Comparison of ENCODE assay signal across 10 mouse cellular contexts in the genomic region with DNA sequence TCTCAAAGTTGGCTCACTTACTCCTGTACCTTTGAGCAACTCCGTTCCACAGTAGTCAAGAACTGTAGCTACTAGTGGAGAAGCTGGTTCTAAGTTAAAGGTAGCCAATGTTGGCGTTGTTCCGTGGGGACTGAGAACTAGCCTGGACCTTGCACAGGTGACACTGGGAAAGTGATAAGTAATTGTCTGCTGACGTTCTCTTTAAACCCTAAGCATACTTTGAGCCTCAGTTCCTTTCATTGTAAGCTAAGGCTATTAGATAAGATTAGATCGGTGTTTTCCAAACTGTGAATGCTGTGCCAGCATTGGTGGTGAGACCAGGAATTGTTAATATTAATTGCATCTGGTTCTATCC.
DNase-seq lines count a peak whose midpoint lies in the region; ATAC-seq and TF ChIP-seq lines count a peak whose summit lies in the region.
"Had no signal": no experiment of that assay in that cellular context is flagged by ENCODE, and none has a peak within 500 bp of the region (broad histone marks: within the 10 kb centered on the region; RNA-seq: fewer than 3 reads in every experiment).

No protein-coding gene starts in this region.

- TF ChIP-seq CTCF in Patski (IDR thresholded peaks at IDR 0.05) = no peak

- H3K9me3 ChIP-seq in hindbrain, embryonic 13.5 days = no peaks in the 10 kb centered on the region
- no peaks in the 10 kb centered on the region for H3K9me3 ChIP-seq in hindbrain, embryonic 11.5 days (ENCODE audit: control insufficient read depth, low read length)
- H3K9me3 ChIP-seq in midbrain, embryonic 12.5 days = no peaks in the 10 kb centered on the region
- H3K9me3 ChIP-seq in midbrain, embryonic 10.5 days (replicated peaks) = no peaks in the 10 kb centered on the region
- no peaks in the 10 kb centered on the region for H3K9me3 ChIP-seq in intestine, embryonic 15.5 days
- H3K9me3 ChIP-seq: embryonic facial prominence, embryonic 10.5 days; heart, embryonic 13.5 days had no signal

- H3K4me3 ChIP-seq in hindbrain, embryonic 13.5 days = no peak overlapping the region
- H3K4me3 ChIP-seq in hindbrain, embryonic 11.5 days (ENCODE audit: low read depth, low read length) = no peak overlapping the region
- H3K4me3 ChIP-seq in midbrain, embryonic 12.5 days = no peak overlapping the region
- H3K4me3 ChIP-seq in midbrain, embryonic 10.5 days = no peak overlapping the region
- no peak overlapping the region for H3K4me3 ChIP-seq in intestine, embryonic 15.5 days (replicated peaks)
- H3K4me3 ChIP-seq: embryonic facial prominence, embryonic 10.5 days; heart, embryonic 13.5 days had no signal

- in situ Hi-C loops in Patski (cut with MboI; ENCODE audit: low pct_unique_long_range_greater_than_20kb) = loop anchor here (10.0 to 25.0 kb wide), 2 partner anchors 314 to 1616 kb away; no protein-coding TSS in a partner anchor

- CTCF ChIA-PET in Patski (lab: Charles Lee) = interaction anchor here (0.9 to 1.8 kb wide), 6 partner anchors 13 to 829 kb away, joined by 3 to 4 read pairs (median 3); no protein-coding TSS in a partner anchor

- no peak overlapping the region for H3K9ac ChIP-seq in hindbrain, embryonic 13.5 days
- H3K9ac ChIP-seq in hindbrain, embryonic 11.5 days (ENCODE audit: low read depth, low read length) = no peak overlapping the region
- no peak overlapping the region for H3K9ac ChIP-seq in midbrain, embryonic 12.5 days (replicated peaks)
- H3K9ac ChIP-seq in intestine, embryonic 15.5 days = no peak overlapping the region
- H3K9ac ChIP-seq: heart, embryonic 13.5 days had no signal

- POLR2A ChIA-PET in Patski (lab: Charles Lee) = no interaction called here

- H3K4me1 ChIP-seq in hindbrain, embryonic 13.5 days (replicated peaks) = 0 out of 2 replicates have a peak, but pooled peaks cover 3% of the 10 kb centered on the region
- no peaks in the 10 kb centered on the region; the same call in 1 of the 2 replicates for H3K4me1 ChIP-seq in hindbrain, embryonic 11.5 days (replicated peaks; ENCODE audit: control insufficient read depth, insufficient read depth, low read length)
- no peaks in the 10 kb centered on the region; the same call in 1 of the 2 replicates for H3K4me1 ChIP-seq in midbrain, embryonic 12.5 days
- H3K4me1 ChIP-seq in midbrain, embryonic 10.5 days = peaks cover 11% of the 10 kb centered on the region
- H3K4me1 ChIP-seq in intestine, embryonic 15.5 days (replicated peaks) = no peaks in the 10 kb centered on the region
- H3K4me1 ChIP-seq: heart, embryonic 13.5 days had no signal

- WGBS in hindbrain, embryonic 13.5 days = 84% methylated on average over 5 of the region's 5 CpGs
- 86% methylated on average over 5 of the region's 5 CpGs for WGBS in hindbrain, embryonic 11.5 days
- WGBS in midbrain, embryonic 12.5 days = 81% methylated on average over 5 of the region's 5 CpGs
- WGBS in midbrain, embryonic 10.5 days = 88% methylated on average over 5 of the region's 5 CpGs
- WGBS in intestine, embryonic 15.5 days = 66% methylated on average over 5 of the region's 5 CpGs

- no peak overlapping the region for H3K4me2 ChIP-seq in hindbrain, embryonic 13.5 days
- no peak overlapping the region for H3K4me2 ChIP-seq in hindbrain, embryonic 11.5 days (replicated peaks; ENCODE audit: low read depth, low read length)
- no peak overlapping the region for H3K4me2 ChIP-seq in midbrain, embryonic 12.5 days (replicated peaks)
- H3K4me2 ChIP-seq in intestine, embryonic 15.5 days (replicated peaks) = no peak overlapping the region
- H3K4me2 ChIP-seq: heart, embryonic 13.5 days had no signal

- H3K27me3 ChIP-seq in hindbrain, embryonic 13.5 days = 0 out of 2 replicates have a peak, but pooled peaks cover 2% of the 10 kb centered on the region
- no peaks in the 10 kb centered on the region for H3K27me3 ChIP-seq in hindbrain, embryonic 11.5 days (ENCODE audit: control insufficient read depth, insufficient read depth, low read length)
- H3K27me3 ChIP-seq in midbrain, embryonic 12.5 days = 0 out of 2 replicates have a peak, but pooled peaks cover 5% of the 10 kb centered on the region
- peaks cover 19% of the 10 kb centered on the region; the same call in 1 of the 2 replicates for H3K27me3 ChIP-seq in midbrain, embryonic 10.5 days (ENCODE audit: low read depth, poor library complexity, severe bottlenecking)
- no peaks in the 10 kb centered on the region for H3K27me3 ChIP-seq in Patski
- no peaks in the 10 kb centered on the region for H3K27me3 ChIP-seq in intestine, embryonic 15.5 days (replicated peaks)
- H3K27me3 ChIP-seq: heart, embryonic 13.5 days had no signal

- H3K27ac ChIP-seq in hindbrain, embryonic 13.5 days = no peak overlapping the region
- no peak overlapping the region for H3K27ac ChIP-seq in hindbrain, embryonic 11.5 days (ENCODE audit: low read depth, low read length)
- no peak overlapping the region for H3K27ac ChIP-seq in midbrain, embryonic 12.5 days (replicated peaks)
- no peak overlapping the region for H3K27ac ChIP-seq in midbrain, embryonic 10.5 days (replicated peaks)
- H3K27ac ChIP-seq in intestine, embryonic 15.5 days = no peak overlapping the region
- H3K27ac ChIP-seq: embryonic facial prominence, embryonic 10.5 days; heart, embryonic 13.5 days had no signal

- no peak for DNase-seq in hindbrain, embryonic 11.5 days (ENCODE audit: low spot score)
- DNase-seq in midbrain, embryonic 10.5 days (ENCODE audit: low spot score) = no peak
- no peak for DNase-seq in Patski (ENCODE audit: low read depth, low spot score)
- no peak for DNase-seq in left cerebral cortex, postnatal 25 days (ENCODE audit: low spot score in 2 of 2)

- ATAC-seq in hindbrain, embryonic 13.5 days (ENCODE audit: low FRiP score) = 0 out of 2 replicates have a peak, but pooled peaks have one; percentile 31
- no peak for ATAC-seq in hindbrain, embryonic 11.5 days (ENCODE audit: low FRiP score)
- ATAC-seq in midbrain, embryonic 12.5 days (ENCODE audit: low FRiP score, low read depth) = peak; percentile 30; the same call in 1 of the 2 replicates
- ATAC-seq in Patski = peak; percentile 12
- ATAC-seq in intestine, embryonic 15.5 days = 0 out of 2 replicates have a peak, but pooled peaks have one; percentile 45
- ATAC-seq: inflammation-experienced regulatory T-cells, adult 6 months had no signal

- H3K36me3 ChIP-seq in hindbrain, embryonic 13.5 days = no peaks in the 10 kb centered on the region
- H3K36me3 ChIP-seq in hindbrain, embryonic 11.5 days (ENCODE audit: control insufficient read depth, insufficient read depth, low read length) = no peaks in the 10 kb centered on the region
- no peaks in the 10 kb centered on the region for H3K36me3 ChIP-seq in midbrain, embryonic 12.5 days
- H3K36me3 ChIP-seq in midbrain, embryonic 10.5 days = no peaks in the 10 kb centered on the region
- no peaks in the 10 kb centered on the region for H3K36me3 ChIP-seq in intestine, embryonic 15.5 days
- H3K36me3 ChIP-seq: embryonic facial prominence, embryonic 10.5 days; heart, embryonic 13.5 days had no signal

- intact Hi-C loops in left cerebral cortex, postnatal 25 days (cut with DNase I) = loop anchor here (1.0 to 10.0 kb wide), 5 partner anchors 321 to 1616 kb away; no protein-coding TSS in a partner anchor
